Mouse (Mus musculus) E14TG2a.4 (cell line): ENCODE measurements around the gene Gprc5c.
A peak's percentile ranks its signal among the peaks of the same experiment; 100 is the strongest.

Experiments used
- H3K27me3 ChIP-seq: 2 replicates; pipeline ENCODE4 v1.6.1; 2014; ENCODE audit warnings: low read length, control low read depth; ENCODE audit not compliant: insufficient read depth
- H3K36me3 ChIP-seq: 2 replicates; pipeline ENCODE4 v1.6.1; 2014; ENCODE audit warnings: low read length, control low read depth; ENCODE audit not compliant: insufficient read depth
- H3K4me1 ChIP-seq: replicated peaks from 2 replicates; pipeline ENCODE4 v1.6.1; 2014; ENCODE audit warnings: low read depth, low read length, control low read depth
- H3K4me3 ChIP-seq: replicated peaks from 2 replicates; pipeline ENCODE4 v1.5.1; 2014; ENCODE audit warnings: mild to moderate bottlenecking, low read length
- H3K9me3 ChIP-seq: 2 replicates; pipeline ENCODE4 v1.6.1; 2014; ENCODE audit warnings: low read length, control low read depth
- CTCF ChIP-seq: conservative IDR thresholded peaks from 2 replicates; pipeline ENCODE4 v1.5.1; 2014; ENCODE audit warnings: low read length
- NANOG ChIP-seq: IDR thresholded peaks from 2 replicates; pipeline ENCODE4 v1.6.1; 2014; ENCODE audit warnings: borderline replicate concordance, low read length, mixed read lengths
- POU5F1 ChIP-seq: IDR thresholded peaks from 2 replicates; pipeline ENCODE4 v1.6.1; 2014; ENCODE audit warnings: low read length, borderline replicate concordance

The Gprc5c gene

DNA sequence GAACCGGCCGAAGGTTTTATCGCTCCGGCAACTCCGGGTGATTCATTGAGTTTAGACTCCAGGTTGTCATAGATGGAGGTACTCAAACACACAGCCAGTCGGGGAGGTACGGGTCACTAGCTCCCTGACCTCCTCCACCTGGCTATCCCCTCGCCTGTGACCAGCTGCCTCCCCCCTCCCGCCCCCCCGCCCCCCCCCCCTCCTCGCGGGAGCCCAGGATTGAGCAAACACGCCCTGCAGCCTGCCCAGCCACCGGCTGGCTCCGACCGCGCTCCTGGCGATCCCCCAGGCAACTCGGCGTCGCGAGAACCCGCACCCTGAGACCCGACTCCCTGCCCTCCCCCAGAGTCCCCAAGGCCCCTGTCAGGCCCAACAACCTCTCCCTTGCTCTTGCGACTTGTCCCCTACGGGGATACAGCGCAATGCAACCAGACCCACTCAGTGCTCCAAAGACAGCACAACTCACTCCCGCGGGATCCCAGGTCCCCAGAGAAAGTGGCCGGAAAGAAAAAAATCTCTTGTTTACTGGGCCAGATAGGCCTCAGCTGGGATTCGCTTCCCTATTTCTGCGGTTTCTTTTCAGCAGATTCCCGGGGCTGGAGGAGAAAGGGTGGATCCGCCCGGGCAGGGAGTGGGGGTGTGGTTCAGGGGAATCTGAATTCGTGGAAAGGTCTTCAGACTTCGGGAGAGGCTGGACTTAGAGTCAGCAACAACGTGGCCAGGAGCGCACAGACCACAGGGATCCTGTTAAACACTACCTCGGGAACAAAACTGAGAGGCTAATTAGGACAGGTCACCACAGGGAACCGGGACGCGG is at the start of gene Gprc5c:
TSS of gene Gprc5c (plus strand) at position 701 of the 817 bp plus-strand sequence.
- no peaks in the 10 kb centered on the region for H3K9me3 ChIP-seq
- TF ChIP-seq NANOG (no peak), CTCF (no peak), POU5F1 (no peak)
- no peaks in the 10 kb centered on the region for H3K36me3 ChIP-seq
- H3K27me3 ChIP-seq, result peaks cover 61% of the 10 kb centered on the region
- H3K4me3 ChIP-seq, result peak within 1 kb of the TSS; percentile 86
- H3K4me1 ChIP-seq, result peaks cover 62% of the 10 kb centered on the region

DNA sequence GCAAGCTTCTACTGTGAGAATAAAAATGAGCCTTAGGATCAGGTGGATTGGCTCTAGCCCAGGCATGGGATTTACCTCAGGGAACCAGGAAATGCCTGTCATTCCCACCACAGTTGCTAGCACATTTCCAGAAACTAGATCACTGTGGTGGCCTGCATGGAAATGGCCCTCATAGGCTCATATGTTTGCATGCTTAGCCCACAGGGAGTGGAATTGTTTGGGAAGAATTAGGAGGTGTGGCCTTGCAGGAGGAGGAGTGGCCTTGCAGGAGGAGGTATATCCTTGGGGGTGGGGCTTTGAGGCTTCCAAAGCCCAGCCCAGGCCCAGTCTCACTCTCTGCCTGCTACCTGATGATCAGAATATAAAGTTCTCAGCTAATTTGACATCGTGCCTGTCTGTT is 49.0 kb upstream of the Gprc5c start:
- Histone ChIP-seq H3K9me3 (peaks cover 6% of the 10 kb centered on the region), H3K27me3 (peaks cover 21% of the 10 kb centered on the region), H3K36me3 (no peaks in the 10 kb centered on the region), H3K4me1 (peaks cover 45% of the 10 kb centered on the region), H3K4me3 (no peak overlapping the region)
- TF ChIP-seq CTCF (0 out of 2 replicates have a peak, but pooled peaks have one; percentile 2), POU5F1 (no peak)

DNA sequence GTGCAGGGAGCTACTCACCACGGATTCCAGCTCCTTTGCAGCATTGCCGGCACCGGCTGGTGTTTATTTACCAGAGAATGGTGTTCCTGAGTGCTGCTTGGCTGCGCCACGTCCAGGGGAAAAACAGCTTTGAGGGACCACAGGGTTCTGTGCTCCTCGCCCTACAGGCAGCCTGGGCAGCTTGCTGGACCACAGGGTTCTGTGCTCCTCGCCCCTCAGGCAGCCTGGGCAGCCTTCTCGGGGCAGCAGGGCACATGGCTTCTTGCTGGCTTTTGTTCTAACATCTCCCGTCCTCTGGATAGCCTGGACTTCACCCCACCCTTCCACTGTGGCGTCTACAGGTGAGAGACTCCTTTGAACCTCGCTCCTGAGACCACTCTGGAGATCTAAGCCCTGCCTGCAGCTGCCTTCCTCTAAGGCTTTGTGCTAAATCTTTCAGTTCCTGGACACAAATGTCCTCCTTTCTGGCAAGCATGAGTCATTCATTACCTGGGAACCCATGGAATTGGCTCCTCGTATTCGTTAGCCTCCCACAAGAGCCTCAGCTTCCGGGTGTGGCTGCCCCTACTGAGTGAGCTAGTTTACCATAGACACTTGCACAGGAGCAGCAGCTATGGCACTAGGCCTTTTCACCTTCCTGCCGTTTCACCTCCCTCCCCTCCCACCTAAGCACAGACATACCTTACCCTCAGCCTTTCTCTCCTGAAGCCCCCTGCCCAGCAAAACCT is 48.2 kb upstream of the Gprc5c start:
- peaks cover 49% of the 10 kb centered on the region for H3K4me1 ChIP-seq
- TF ChIP-seq NANOG (no peak), CTCF (no peak), POU5F1 (no peak)
- H3K27me3 ChIP-seq, result peaks cover 14% of the 10 kb centered on the region; the same call in 1 of the 2 replicates
- H3K9me3 ChIP-seq, result peaks cover 6% of the 10 kb centered on the region
- H3K4me3 ChIP-seq, result no peak overlapping the region
- H3K36me3 ChIP-seq, result no peaks in the 10 kb centered on the region

DNA sequence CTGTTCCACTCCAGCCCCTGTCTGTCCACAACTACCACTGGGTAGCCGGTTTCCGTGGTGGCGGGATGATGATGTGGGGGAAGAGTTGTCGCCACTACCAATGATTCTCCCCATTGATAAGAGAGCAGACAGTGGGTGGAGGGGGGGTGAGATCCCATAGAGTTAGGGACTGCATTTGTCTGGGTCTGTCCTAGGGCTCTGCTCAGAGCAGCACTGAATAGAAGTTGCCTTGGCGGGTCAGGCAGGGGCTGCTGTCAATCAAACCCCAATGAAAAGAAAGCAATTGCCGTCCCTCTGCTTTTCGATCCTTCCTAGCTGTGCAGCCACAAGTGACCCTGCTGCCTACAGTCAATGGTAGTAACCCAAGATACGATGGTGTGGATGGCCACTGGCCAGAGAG is 47.0 kb upstream of the Gprc5c start:
- peaks cover 61% of the 10 kb centered on the region for H3K4me1 ChIP-seq
- H3K4me3 ChIP-seq, result no peak overlapping the region
- peaks cover 6% of the 10 kb centered on the region for H3K9me3 ChIP-seq
- no peaks in the 10 kb centered on the region for H3K36me3 ChIP-seq
- no peak for TF ChIP-seq CTCF
- no peak for TF ChIP-seq NANOG
- TF ChIP-seq POU5F1, result no peak
- peaks cover 3% of the 10 kb centered on the region; the same call in 1 of the 2 replicates for H3K27me3 ChIP-seq

DNA sequence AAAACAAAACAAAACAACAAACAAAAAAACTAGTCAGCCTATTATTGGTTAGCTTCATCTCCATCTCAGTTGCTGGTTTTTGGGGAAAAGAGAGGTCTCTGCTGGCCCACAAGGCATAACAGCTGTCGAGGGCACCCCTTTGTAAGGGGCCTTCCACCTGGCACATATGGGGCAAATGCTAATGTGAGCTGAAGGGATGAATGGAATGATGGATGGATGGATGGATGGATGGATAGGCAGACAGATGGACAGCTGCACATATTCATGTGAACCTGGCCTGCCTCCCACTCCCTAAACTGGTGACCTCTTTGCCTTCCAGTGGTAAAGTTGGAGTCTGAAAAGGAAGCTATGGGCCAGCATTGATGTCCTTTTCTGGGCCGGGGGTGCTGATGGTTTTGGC is 43.9 kb upstream of the Gprc5c start:
- Histone ChIP-seq H3K36me3 (no peaks in the 10 kb centered on the region), H3K4me3 (no peak overlapping the region), H3K4me1 (peaks cover 85% of the 10 kb centered on the region), H3K9me3 (no peaks in the 10 kb centered on the region; the same call in 1 of the 2 replicates), H3K27me3 (peaks cover 3% of the 10 kb centered on the region; the same call in 1 of the 2 replicates)
- no peak for TF ChIP-seq NANOG
- TF ChIP-seq CTCF, result no peak
- TF ChIP-seq POU5F1, result no peak

DNA sequence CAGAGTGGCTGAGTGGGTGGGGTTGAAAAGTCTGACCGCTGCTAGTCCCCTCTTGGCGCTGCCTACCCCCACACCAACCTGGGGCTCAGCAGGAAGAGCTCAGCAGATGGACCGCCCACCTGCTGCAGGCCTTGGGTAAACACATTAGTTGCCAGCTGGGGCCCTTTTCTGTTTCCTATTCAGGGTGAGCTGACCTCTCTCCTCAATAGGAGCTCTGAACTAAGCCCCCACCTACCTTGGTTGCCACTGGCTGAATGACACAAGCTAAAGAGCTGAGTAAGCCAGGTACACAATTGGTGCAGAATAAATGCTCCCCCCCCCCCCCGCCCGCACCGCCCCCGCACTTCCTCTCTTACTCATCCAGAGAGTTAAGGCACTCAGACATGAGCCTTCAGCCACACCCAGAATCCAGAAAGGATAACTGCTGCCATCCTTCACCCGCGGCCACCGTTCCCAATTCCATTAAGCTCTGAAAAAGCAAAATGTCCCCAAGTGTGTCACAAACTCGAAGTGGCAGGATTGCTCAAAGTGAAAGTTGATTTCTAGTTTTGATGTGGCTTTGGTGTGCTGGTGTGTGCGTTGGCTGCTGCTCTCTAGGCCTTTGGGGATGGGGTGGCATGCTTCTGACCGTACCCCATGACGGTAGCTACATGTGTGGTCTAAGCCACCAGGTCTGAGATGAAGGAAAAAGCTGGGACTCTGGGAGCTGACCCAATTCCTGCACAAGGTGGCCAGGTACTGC is 43.1 kb upstream of the Gprc5c start:
- Histone ChIP-seq H3K4me1 (peaks cover 79% of the 10 kb centered on the region), H3K9me3 (no peaks in the 10 kb centered on the region), H3K4me3 (no peak overlapping the region), H3K36me3 (no peaks in the 10 kb centered on the region), H3K27me3 (peaks cover 3% of the 10 kb centered on the region; the same call in 1 of the 2 replicates)
- TF ChIP-seq CTCF (no peak), POU5F1 (no peak), NANOG (no peak)

DNA sequence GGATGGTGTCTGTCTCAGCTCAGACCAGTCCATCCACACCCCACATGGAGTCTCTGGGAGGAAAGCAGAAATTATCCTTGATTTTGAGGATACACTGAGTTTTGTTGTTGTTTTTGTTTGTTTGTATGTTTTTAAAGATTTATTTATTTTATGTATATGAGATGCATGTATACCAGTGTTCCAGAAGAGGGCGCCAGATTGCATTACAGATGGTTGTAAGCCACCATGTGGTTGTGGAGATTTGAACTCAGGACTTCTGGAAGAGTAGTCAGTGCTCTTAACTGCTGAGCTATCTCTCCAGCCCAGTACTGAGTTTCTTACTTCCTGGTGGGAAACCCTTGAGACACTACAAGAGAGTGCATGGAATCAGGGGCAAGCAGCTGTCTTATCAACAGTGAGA is 41.6 kb upstream of the Gprc5c start:
- Histone ChIP-seq H3K4me1 (peaks cover 67% of the 10 kb centered on the region), H3K9me3 (no peaks in the 10 kb centered on the region), H3K4me3 (no peak overlapping the region), H3K27me3 (peaks cover 3% of the 10 kb centered on the region; the same call in 1 of the 2 replicates), H3K36me3 (no peaks in the 10 kb centered on the region)
- TF ChIP-seq CTCF, result peak; percentile 39
- no peak for TF ChIP-seq POU5F1

DNA sequence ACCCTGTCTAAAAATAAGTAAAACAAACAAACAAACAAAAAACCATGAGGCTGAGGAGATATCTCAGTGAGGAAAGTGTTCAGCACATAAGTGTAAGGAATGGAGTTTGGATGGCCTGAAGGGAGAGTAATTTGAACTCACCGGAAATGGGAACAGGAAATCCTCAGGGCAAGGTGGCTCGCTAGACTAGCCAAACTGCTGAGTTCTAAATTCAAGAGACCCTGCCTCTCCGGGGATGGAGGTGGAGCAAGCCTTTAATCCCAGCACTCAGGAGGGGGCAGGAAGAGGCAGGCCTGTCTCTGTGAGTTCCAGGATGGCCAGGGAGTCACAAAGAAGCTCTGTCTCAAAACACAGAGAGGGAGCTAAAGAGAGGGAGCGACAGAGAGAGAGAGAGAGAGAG is 40.6 kb upstream of the Gprc5c start:
- H3K27me3 ChIP-seq, result peaks cover 1% of the 10 kb centered on the region; the same call in 1 of the 2 replicates
- peaks cover 70% of the 10 kb centered on the region for H3K4me1 ChIP-seq
- H3K36me3 ChIP-seq, result no peaks in the 10 kb centered on the region
- no peak overlapping the region; the same call in 1 of the 2 replicates for H3K4me3 ChIP-seq
- TF ChIP-seq POU5F1, result no peak
- H3K9me3 ChIP-seq, result no peaks in the 10 kb centered on the region
